ENCODE assay signal across 8 mouse cellular contexts in genomic region chr2:60283751-60284466, GRCm38 (mm10). TPM values are rescaled to one million over a fixed set of nuclear protein-coding genes. Genes with fewer than 3 reads are reported as not detected.
DNase-seq lines count a peak whose midpoint lies in the region; ATAC-seq lines count a peak whose summit lies in the region.

No protein-coding gene starts in this region.

- ATAC-seq in granulocyte monocyte progenitor cell, adult 5-6 weeks (replicated peaks; ENCODE audit: poor library complexity, severe bottlenecking), result peak; percentile 68
- peak; percentile 84 for ATAC-seq in intestine, embryonic 16.5 days

- WGBS in intestine, embryonic 16.5 days, result under 1% methylated on average over 41 of the region's 42 CpGs

- peak overlapping the region; percentile 57 for H3K4me3 ChIP-seq in intestine, embryonic 16.5 days (ENCODE audit: low read length)
- H3K4me3 ChIP-seq in megakaryocyte, embryonic 14.5 days (replicated peaks), result peak overlapping the region; percentile 92

- intact Hi-C loops in left cerebral cortex, postnatal 14 days (cut with DNase I), result no loop called here

- H3K9me3 ChIP-seq in intestine, embryonic 16.5 days (ENCODE audit: control insufficient read depth, low read length), result 0 out of 2 replicates have a peak, but pooled peaks cover 3% of the 10 kb centered on the region
- H3K9me3 ChIP-seq in megakaryocyte, embryonic 14.5 days, result peaks cover 19% of the 10 kb centered on the region

- H3K9ac ChIP-seq in intestine, embryonic 16.5 days (ENCODE audit: low read depth, low read length), result peak overlapping the region; percentile 71

- H3K27me3 ChIP-seq in intestine, embryonic 16.5 days (replicated peaks; ENCODE audit: control insufficient read depth, insufficient read depth, low read length), result no peaks in the 10 kb centered on the region
- H3K27me3 ChIP-seq in megakaryocyte, embryonic 14.5 days (replicated peaks), result peaks cover 48% of the 10 kb centered on the region

- 0 out of 2 replicates have a peak, but pooled peaks cover 2% of the 10 kb centered on the region for H3K4me1 ChIP-seq in intestine, embryonic 16.5 days (ENCODE audit: control insufficient read depth, insufficient read depth, low read length)
- peaks cover 18% of the 10 kb centered on the region for H3K4me1 ChIP-seq in megakaryocyte, embryonic 14.5 days

- peak overlapping the region; percentile 70 for H3K27ac ChIP-seq in intestine, embryonic 16.5 days (ENCODE audit: low read length)

- H3K36me3 ChIP-seq in intestine, embryonic 16.5 days (ENCODE audit: control insufficient read depth, insufficient read depth, low read length), result no peaks in the 10 kb centered on the region
- no peaks in the 10 kb centered on the region for H3K36me3 ChIP-seq in megakaryocyte, embryonic 14.5 days (replicated peaks; ENCODE audit: low read length)

- DNase-seq in adrenal gland, adult 2 months, result peak; percentile 89
- peak; percentile 22 for DNase-seq in embryo, embryonic 11.5 days (ENCODE audit: low read depth, low spot score)
- peak; percentile 45 to 73 for DNase-seq in left cerebral cortex, postnatal 14 days (ENCODE audit: low spot score in 2 of 2)
- DNase-seq in right cerebral cortex, adult 2 months (ENCODE audit: low spot score in 2 of 2), result peak; percentile 71 to 81
- peak; percentile 11 for DNase-seq in urinary bladder, postnatal 10 days (ENCODE audit: low spot score)

- peak overlapping the region; percentile 95 for H3K4me2 ChIP-seq in intestine, embryonic 16.5 days (ENCODE audit: low read depth, low read length)

RNA-seq across cellular contexts. Expression of gene Cd302, which starts 0.4 kb away (rescaled TPM):
- 10 to 100 TPM; 32.0 to 44.6 TPM for total RNA-seq in adrenal gland, adult 2 months (2021)
- 10.1 and 16.7 TPM in 2 replicates for polyA plus RNA-seq in adrenal gland, adult 2 months (2012; rRNA removed)
- 2.4 and 6.9 TPM in 2 replicates for total RNA-seq in granulocyte monocyte progenitor cell, adult 5-6 weeks (2014; fragmentation: Nextera tagmentation)
- total RNA-seq in granulocyte monocyte progenitor cell, adult 5-6 weeks (2017), result 0.98 and 2.0 TPM in 2 replicates
- 39.5 and 41.2 TPM in 2 replicates for polyA plus RNA-seq in intestine, embryonic 16.5 days (2015; fragmentation: Nextera tagmentation; extraction: Ambion mirVana)
- 10 to 100 TPM; 15.7 to 18.1 TPM for total RNA-seq in left cerebral cortex, postnatal 14 days (2021)
- 3.6 TPM in 1 of 2 replicates, not detected in the other for polyA plus RNA-seq in megakaryocyte, embryonic 14.5 days (2012; ENCODE audit: insufficient read depth, low replicate concordance)

Comparison
In these comparisons a context has a peak if more than half of its experiments do, and no peak if none do; other contexts are left out.
1. Peak in every context shown above with its lines: DNase-seq, ATAC-seq, H3K4me3 ChIP-seq and H3K27ac ChIP-seq.
2. DNase-seq: peak in every context shown above with its lines; median percentile 89 in adrenal gland, adult 2 months; 76 in right cerebral cortex, adult 2 months; 59 in left cerebral cortex, postnatal 14 days; 22 in embryo, embryonic 11.5 days; 11 in urinary bladder, postnatal 10 days.